Mouse (Mus musculus) layer of hippocampus, adult 2 months (tissue): ENCODE measurements around the gene Thap11. TPM values are rescaled to one million over a fixed set of nuclear protein-coding genes. Genes with fewer than 3 reads are reported as not detected.

ENCODE experiments used
- DNase-seq, 2 experiments: peaks; one replicate each; pipeline ENCODE4 v3.0.0; 2022; ENCODE audit warnings: low spot score in 2 of 2
- H3K27ac ChIP-seq: fragments of 200-600 bp; 2 replicates; pipeline ENCODE4 v1.8.1; 2022
- H3K4me3 ChIP-seq: fragments of 200-600 bp; 2 replicates; pipeline ENCODE4 v1.8.1; 2022; ENCODE audit warnings: mild to moderate bottlenecking
- CTCF ChIP-seq: fragments of 200-600 bp; conservative IDR thresholded peaks from 2 replicates; pipeline ENCODE4 v1.8.1; 2022; ENCODE audit warnings: antibody characterized with exemption, mild to moderate bottlenecking, moderate library complexity
- long read RNA-seq, 2 experiments: library from polyadenylated mRNA; stranded (forward); transcript quantifications; one replicate each; pipeline ENCODE4 v2.0.0; 2021; ENCODE audit warnings: borderline mapping rate in 2 of 2
- total RNA-seq, 2 experiments: library from RNA; stranded (reverse); gene quantifications; 2 replicates each; pipeline ENCODE4 v1.2.3; 2021

The Thap11 gene
- total RNA-seq = 10 to 100 TPM; 37.2 to 38.9 TPM
- long read RNA-seq, experiment 1, transcript Thap11-201 (1 exons, 1,819 nt) = major isoform, 26 of 26 reads
- long read RNA-seq, experiment 1, partial matches to known transcripts = 0 of 26 reads
- long read RNA-seq, experiment 1, other reads (novel, unspliced or antisense) = 0 of 26 reads
- long read RNA-seq, experiment 2, transcript Thap11-201 (1 exons, 1,819 nt) = major isoform, 38 of 38 reads
- long read RNA-seq, experiment 2, partial matches to known transcripts = 0 of 38 reads
- long read RNA-seq, experiment 2, other reads (novel, unspliced or antisense) = 0 of 38 reads

DNA sequence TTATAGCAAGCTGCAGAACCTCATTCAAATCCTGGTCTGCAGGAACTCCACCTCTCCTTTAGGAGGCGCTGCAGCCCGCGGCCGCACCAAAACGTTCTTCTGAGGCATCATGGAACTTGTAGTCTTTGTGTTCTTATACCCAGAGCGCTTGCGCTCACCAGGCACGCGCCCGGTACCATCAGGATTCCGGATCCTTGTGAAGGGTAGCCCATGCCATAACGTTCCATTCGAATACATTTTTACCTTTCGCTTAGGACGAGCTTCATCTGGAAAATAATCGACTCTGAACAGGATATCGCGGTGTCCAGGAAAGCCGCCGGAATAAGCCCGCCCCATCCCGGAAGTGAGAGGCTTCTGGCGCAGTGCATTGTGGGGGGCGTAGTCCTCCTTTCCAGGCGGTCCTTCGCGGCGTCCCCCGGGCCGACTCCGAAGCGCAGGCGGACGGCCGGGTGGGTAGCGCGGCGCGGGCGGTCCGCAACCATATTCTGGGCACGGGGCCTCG, at the start of gene Thap11:
Gene Thap11 (plus strand): TSS at position 418 of the 502 bp plus-strand sequence.
- Histone ChIP-seq H3K27ac (peak within 1 kb of the TSS; percentile 96), H3K4me3 (peak within 1 kb of the TSS; percentile 91)
- DNase-seq = peak; percentile 88 to 90
- peak; percentile 89 for TF ChIP-seq CTCF

GRCm38 (mm10) chr8:105805346-105805745, 49.6 kb upstream of the Thap11 start:
- H3K27ac ChIP-seq = peak overlapping the region; percentile 19; the same call in 1 of the 2 replicates
- H3K4me3 ChIP-seq = no peak overlapping the region
- DNase-seq = no peak
- no peak for TF ChIP-seq CTCF

DNA sequence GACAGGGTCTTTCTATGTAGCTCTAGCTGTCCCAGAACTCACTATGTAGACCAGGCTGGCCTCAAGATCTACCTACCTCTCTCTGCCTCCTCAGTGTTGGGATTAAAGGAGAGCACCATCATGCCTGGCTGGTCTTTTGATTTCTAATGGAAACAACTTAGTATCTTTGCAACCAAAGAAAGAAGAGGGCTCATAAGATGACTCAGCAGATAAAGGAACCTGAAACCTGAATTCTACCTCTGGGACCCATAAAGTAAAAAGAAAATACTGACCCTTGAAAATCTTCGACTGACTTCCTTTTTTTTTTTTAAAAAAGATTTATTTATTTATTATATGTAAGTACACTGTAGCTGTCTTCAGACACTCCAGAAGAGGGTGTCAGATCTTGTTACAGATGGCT, 49.0 kb upstream of the Thap11 start:
- DNase-seq = no peak
- Histone ChIP-seq H3K4me3 (no peak overlapping the region), H3K27ac (0 out of 2 replicates have a peak overlapping the region, but pooled peaks have one; percentile 53)
- no peak for TF ChIP-seq CTCF

DNA sequence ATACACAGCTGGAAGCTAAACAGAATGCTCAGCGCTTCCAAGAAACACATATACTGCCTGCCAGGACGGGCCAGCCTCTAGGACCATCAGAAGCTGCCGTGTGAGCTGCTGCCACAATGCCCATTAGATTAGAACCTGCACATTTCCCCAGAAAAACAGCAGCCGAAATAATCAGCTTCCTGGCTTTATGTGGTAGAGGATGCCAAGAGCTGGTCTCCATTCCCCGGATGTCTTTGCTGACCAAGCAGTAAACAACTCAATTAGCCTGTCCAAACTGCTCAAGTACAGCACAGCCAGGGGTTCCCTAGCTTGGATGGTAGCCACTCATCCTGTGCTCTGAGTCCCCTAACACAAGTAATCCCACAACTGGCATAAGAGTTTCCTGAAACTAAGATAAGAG, 47.2 kb upstream of the Thap11 start:
- no peak for DNase-seq
- peak overlapping the region; percentile 5; the same call in 1 of the 2 replicates for H3K27ac ChIP-seq
- no peak overlapping the region for H3K4me3 ChIP-seq
- no peak for TF ChIP-seq CTCF

GRCm38 (mm10) chr8:105808480-105808879, 46.5 kb upstream of the Thap11 start:
- Histone ChIP-seq H3K4me3 (no peak overlapping the region), H3K27ac (no peak overlapping the region)

DNA sequence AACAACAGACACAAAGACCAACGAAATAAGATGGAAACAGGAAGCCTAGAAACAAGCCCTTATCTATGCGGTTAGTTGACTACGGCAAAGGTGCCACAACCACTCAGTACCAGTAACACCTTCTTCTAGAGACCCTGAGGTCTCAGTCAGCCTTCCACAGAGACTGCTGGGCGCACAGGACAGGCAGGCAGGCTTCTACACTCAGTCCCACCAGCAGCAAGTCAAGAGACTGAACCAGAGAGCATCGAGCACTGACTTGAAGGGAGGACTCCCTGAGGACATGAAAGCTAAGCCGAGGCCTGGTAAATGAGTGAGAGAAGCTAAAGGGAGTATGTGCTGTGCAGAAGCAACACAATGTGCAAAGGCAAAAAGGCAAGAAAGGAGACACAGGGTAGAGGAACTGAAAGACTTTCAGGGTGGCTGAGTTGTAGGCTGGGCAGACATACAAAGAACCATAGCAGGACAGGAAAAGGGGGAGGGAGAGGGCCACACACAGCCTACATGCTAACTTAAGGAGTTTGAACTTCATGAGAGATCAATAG, 44.6 kb upstream of the Thap11 start:
- no peak for DNase-seq
- Histone ChIP-seq H3K27ac (peak overlapping the region; percentile 62; the same call in 1 of the 2 replicates), H3K4me3 (no peak overlapping the region)
- no peak for TF ChIP-seq CTCF

More at GRCm38 (mm10) chr8:105808480-105808879, 46.5 kb upstream of the Thap11 start:
- no peak for TF ChIP-seq CTCF
- DNase-seq = no peak

- no peak overlapping the region for H3K4me3 ChIP-seq
- DNase-seq = no peak
- H3K27ac ChIP-seq = peak overlapping the region; percentile 62
- no peak for TF ChIP-seq CTCF
These were observed 43.9 kb upstream of the Thap11 start for GRCm38 (mm10) chr8:105811061-105811460.

GRCm38 (mm10) chr8:105811543-105811942, 43.4 kb upstream of the Thap11 start:
- DNase-seq = no peak
- Histone ChIP-seq H3K27ac (peak overlapping the region; percentile 62), H3K4me3 (no peak overlapping the region)
- TF ChIP-seq CTCF = no peak

DNA sequence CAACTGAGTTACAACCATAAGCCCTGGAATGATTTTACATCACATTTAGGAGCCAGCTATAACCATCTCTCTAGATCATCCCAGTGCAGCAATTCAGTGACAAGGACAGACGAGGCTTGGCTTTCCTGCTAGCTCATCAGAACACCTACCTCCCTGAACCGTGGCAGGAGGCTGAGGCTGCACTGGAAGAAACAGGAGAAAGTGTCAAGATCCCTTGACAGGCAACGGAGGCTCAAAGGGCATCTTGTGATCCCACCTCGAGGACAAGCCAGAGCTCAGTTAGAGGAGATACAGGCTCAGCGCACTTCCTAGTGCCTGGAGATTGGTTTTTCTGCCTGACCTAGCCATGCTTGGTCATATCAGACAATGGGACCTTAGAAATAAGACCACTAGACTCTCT, 42.4 kb upstream of the Thap11 start:
- no peak overlapping the region for H3K4me3 ChIP-seq
- no peak overlapping the region for H3K27ac ChIP-seq
- DNase-seq = no peak
- no peak for TF ChIP-seq CTCF

DNA sequence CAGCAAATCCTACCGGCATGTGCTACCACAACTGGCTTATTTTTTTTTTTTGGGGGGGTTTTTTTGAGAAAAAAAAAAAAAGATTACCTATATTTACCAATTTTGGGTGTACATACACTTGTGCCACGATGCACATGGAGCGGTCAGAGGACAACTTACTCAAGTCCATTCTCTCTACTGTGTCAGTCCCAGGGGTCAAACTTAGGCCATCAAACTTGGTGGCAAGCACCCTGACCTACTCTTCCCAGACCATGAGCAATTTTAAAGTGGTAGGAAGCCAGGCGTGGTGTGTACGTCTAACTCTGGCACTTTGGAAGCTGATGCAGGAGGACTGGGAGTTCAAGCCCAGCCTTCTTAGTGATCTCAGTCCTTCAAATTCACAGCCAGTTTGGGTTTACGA, 41.7 kb upstream of the Thap11 start:
- TF ChIP-seq CTCF = no peak
- H3K4me3 ChIP-seq = no peak overlapping the region
- H3K27ac ChIP-seq = no peak overlapping the region
- no peak for DNase-seq

DNA sequence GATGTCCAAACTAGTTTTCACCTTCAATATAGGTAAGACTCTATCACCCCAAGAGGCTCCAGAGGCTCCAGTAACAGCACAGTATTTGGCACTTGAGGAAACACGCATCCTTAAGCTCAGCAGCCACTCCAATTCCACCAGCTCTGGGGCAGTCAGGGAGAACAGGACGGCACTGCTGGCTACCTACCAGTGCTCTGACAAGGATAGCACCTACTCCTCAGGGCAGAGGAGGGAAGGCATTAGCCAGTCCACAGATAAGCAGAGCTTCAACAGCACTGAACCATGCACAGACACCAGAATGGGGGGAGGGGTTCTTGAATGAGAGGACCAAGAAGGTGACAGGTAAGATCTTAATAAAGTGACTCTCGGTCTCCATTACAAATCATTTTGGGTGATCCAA, 35.3 kb upstream of the Thap11 start:
- no peak overlapping the region for H3K27ac ChIP-seq
- TF ChIP-seq CTCF = no peak
- no peak for DNase-seq
- no peak overlapping the region for H3K4me3 ChIP-seq

DNA sequence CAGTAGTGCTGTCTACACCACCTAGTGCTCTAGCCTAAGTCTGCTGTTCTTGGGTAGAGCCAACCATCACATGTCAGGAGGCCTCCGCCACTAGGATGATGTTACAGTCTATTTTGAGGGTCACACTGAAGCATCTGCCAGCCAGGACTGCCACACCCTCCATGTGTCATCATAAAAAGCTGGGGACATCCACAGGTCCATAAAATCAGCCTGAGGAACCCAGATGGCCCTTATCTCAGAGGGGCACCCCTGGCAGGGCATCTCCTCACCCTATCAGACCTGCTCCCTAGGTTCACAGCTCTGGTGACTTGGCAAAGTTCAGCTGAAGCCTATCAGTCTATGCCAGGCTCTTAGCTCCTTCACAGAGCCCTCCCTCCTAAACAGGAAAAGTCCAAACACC, 34.0 kb upstream of the Thap11 start:
- no peak overlapping the region for H3K4me3 ChIP-seq
- no peak for TF ChIP-seq CTCF
- no peak for DNase-seq
- no peak overlapping the region for H3K27ac ChIP-seq

DNA sequence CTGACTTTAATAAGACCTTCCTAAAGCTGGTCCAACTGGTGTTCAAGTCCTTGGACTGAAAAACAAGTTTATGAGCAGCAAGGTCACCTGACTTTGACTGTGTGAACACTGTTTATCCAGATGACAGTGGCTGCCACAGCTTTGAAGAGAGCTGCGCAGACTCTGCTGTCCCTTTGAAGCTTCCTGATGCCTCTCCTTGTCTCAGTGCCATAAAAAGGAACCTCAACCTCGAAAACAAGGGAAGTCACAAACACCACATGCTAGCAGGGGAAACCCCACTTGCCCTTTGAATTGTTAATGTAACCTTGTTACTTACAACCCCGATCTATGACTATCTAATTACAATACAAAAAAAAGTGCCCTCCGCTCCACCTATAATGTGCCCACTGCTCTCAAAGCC, 29.4 kb upstream of the Thap11 start:
- Histone ChIP-seq H3K4me3 (peak overlapping the region; percentile 88; the same call in 1 of the 2 replicates), H3K27ac (no peak overlapping the region; the same call in 1 of the 2 replicates)
- no peak for TF ChIP-seq CTCF
- no peak for DNase-seq

DNA sequence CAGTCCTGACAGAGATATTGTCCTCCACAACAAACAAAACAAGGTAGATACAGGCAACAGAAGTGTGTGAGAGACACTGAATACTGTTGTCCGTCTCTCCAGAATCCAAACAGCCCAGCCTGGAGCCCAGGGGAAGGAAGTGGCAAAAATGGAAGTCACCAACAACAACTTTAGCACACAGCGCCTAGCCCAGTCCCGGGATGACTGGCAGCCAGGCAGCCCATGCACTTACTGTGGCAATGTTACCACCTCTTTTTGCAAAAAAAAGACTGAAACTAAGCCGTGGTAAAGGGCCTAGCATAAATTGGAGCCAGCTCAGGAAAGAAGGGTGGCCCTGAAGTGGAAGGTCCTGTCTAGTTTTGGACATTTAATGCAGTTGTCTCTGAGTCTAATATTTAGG, 28.6 kb upstream of the Thap11 start:
- TF ChIP-seq CTCF = no peak
- no peak for DNase-seq
- peak overlapping the region; percentile 92 for H3K27ac ChIP-seq
- H3K4me3 ChIP-seq = peak overlapping the region; percentile 88
